Mouse (Mus musculus) hindbrain, embryonic 13.5 days (tissue): ENCODE measurements at regions not wholly inside any gene's neighbourhood (a gene's known extent, or its start where the extent isn't known, plus 50 kb on each side); places are given as distances from the start of the nearest gene placed in this dataset.
A peak's percentile ranks its signal among the peaks of the same experiment; 100 is the strongest.

Experiments
- ATAC-seq: fragments of 200-750 bp; cut with Nextera tagmentation; 2 replicates; pipeline ENCODE4 v1.8.0; 2017; ENCODE audit warnings: moderate TSS enrichment; ENCODE audit not compliant: low FRiP score
- H3K27ac ChIP-seq: fragments of 300-500 bp; sonication (generic); 2 replicates; pipeline ENCODE4 v1.5.1; 2015; ENCODE audit warnings: inconsistent platforms, mild to moderate bottlenecking, moderate library complexity
- H3K27me3 ChIP-seq: fragments of 300-500 bp; sonication (generic); 2 replicates; pipeline ENCODE4 v1.6.1; 2015; ENCODE audit warnings: mild to moderate bottlenecking, inconsistent platforms
- H3K36me3 ChIP-seq: fragments of 300-500 bp; sonication (generic); 2 replicates; pipeline ENCODE4 v1.6.1; 2015; ENCODE audit warnings: mild to moderate bottlenecking, inconsistent platforms
- H3K4me1 ChIP-seq: fragments of 300-500 bp; sonication (generic); replicated peaks from 2 replicates; pipeline ENCODE4 v1.6.1; 2015; ENCODE audit warnings: inconsistent platforms
- H3K4me2 ChIP-seq: fragments of 300-500 bp; sonication (generic); 2 replicates; pipeline ENCODE4 v1.6.1; 2015; ENCODE audit warnings: inconsistent platforms, mild to moderate bottlenecking, moderate library complexity
- H3K4me3 ChIP-seq: fragments of 300-500 bp; sonication (generic); 2 replicates; pipeline ENCODE4 v1.5.1; 2015; ENCODE audit warnings: mild to moderate bottlenecking, inconsistent platforms
- H3K9ac ChIP-seq: fragments of 300-500 bp; sonication (generic); 2 replicates; pipeline ENCODE4 v1.6.1; 2015; ENCODE audit warnings: mild to moderate bottlenecking, inconsistent platforms
- H3K9me3 ChIP-seq: fragments of 300-500 bp; sonication (generic); 2 replicates; pipeline ENCODE4 v1.6.1; 2016; ENCODE audit warnings: inconsistent platforms
- WGBS: fragments of 180-500 bp; shearing (Covaris S2); methylation state at CpG from one replicate; pipeline ENCODE4 v1.1.7; 2015; 5-methylcytosine and 5-hydroxymethylcytosine counted together

DNA sequence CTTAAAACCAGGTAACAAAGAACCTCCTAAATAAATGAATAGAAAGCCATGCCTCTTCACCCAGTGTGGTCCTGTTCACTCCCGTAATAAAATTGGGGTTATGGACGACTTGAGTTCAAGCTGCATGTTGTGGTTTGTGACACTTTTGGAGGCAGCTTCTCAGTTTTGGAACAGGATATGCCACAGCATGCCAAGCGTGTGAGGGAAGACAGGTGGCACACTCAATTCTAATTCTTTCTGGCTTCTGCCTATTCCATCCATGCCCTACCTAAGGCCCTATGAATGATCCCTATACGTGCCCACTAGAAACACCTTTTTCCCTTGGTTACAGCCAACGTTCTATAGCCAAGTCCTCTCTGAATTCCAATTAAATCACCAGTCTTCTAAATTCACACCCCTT lies 184.8 kb upstream of the Snx19 start:
- H3K27me3 ChIP-seq, result no peaks in the 10 kb centered on the region
- no peak for ATAC-seq
- H3K36me3 ChIP-seq, result no peaks in the 10 kb centered on the region
- no peak overlapping the region for H3K9ac ChIP-seq
- H3K27ac ChIP-seq, result no peak overlapping the region
- no peak overlapping the region for H3K4me2 ChIP-seq
- 87% methylated on average over 5 of the region's 5 CpGs for WGBS
- no peaks in the 10 kb centered on the region for H3K9me3 ChIP-seq
- H3K4me1 ChIP-seq, result no peaks in the 10 kb centered on the region
- H3K4me3 ChIP-seq, result no peak overlapping the region

DNA sequence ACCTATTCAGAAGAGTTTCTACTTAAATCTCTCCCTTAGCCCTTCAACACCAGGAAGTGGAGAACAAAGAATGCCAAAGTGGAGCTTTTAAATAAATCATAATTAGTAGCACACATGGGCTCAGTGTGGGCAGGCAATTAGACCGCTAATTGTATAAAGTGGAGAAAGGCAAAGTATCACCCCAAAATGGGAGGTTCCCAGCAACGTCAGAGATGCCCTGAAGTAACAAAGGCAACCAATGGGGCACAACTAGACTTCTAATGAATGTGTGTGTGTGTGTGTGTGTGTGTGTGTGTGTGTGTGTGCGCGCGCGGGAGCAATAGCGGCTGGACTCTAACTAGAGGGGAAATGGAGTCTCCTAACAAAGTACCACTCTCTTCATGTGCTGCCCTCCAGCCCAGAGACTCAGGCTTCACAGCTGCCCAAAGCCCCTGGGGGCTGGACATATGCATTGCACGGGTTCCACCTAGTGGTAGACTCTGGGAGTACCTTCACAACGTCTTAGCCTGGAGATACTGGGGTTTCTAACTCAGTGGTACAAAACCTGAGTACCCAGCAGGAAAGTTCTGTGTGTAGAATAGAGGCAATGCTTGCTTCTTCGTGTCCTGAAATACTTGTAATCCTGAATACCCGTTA lies 162.3 kb upstream of the Snx19 start:
- peak; percentile 87 for ATAC-seq
- H3K4me1 ChIP-seq, result 0 out of 2 replicates have a peak, but pooled peaks cover 3% of the 10 kb centered on the region
- H3K9ac ChIP-seq, result no peak overlapping the region
- H3K4me3 ChIP-seq, result no peak overlapping the region
- H3K9me3 ChIP-seq, result no peaks in the 10 kb centered on the region
- H3K36me3 ChIP-seq, result no peaks in the 10 kb centered on the region
- WGBS, result 29% methylated on average over 11 of the region's 11 CpGs
- H3K4me2 ChIP-seq, result no peak overlapping the region
- no peak overlapping the region for H3K27ac ChIP-seq
- H3K27me3 ChIP-seq, result no peaks in the 10 kb centered on the region

DNA sequence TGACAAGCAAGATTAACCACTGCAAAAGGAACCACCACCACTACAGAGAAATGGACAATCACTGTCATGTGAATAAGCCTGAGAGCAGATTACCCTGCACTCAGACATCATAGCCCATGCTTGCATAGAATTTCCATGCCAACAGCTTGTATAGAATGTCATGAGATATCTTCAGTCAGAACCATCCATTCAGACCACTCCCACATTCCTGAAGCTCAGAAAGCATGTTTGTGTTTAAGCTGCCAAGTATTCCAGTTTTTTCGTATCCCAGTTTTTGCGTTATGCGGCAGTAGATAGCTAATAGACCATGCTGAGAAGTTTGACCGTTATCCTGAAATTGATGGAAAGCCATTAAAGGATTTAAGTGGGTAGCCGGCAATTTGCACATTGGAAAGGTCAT lies 155.8 kb upstream of the Snx19 start:
- no peaks in the 10 kb centered on the region for H3K27me3 ChIP-seq
- no peaks in the 10 kb centered on the region for H3K36me3 ChIP-seq
- no peak overlapping the region for H3K4me2 ChIP-seq
- H3K4me3 ChIP-seq, result no peak overlapping the region
- H3K4me1 ChIP-seq, result no peaks in the 10 kb centered on the region; the same call in 1 of the 2 replicates
- no peak overlapping the region for H3K9ac ChIP-seq
- WGBS, result 70% methylated on average over 5 of the region's 5 CpGs
- no peak overlapping the region for H3K27ac ChIP-seq
- no peaks in the 10 kb centered on the region for H3K9me3 ChIP-seq
- ATAC-seq, result no peak

DNA sequence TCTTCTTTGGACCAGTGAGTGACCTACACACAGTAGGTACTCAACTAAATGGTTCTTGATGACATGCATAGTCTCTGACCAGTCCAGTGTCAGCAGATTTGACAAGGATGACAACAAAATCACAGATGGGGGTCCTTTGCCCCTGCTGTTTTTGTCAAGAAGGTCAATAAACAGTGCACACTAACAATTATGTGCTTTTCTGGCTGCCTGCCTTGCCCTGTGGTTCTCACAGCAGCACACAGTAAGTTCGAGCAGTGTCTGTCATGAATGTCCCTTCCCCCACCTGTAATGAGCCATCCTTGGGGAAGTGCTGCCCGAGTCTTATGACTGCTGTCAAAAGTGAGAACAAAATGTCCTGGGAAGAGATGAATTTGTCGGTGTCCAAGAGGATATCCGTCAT lies 153.1 kb upstream of the Snx19 start:
- WGBS, result 48% methylated on average over 4 of the region's 4 CpGs
- Histone ChIP-seq H3K4me2 (no peak overlapping the region), H3K27ac (no peak overlapping the region), H3K9me3 (no peaks in the 10 kb centered on the region), H3K4me1 (peaks cover 6% of the 10 kb centered on the region), H3K36me3 (no peaks in the 10 kb centered on the region), H3K9ac (no peak overlapping the region), H3K4me3 (no peak overlapping the region), H3K27me3 (no peaks in the 10 kb centered on the region)
- ATAC-seq, result no peak

DNA sequence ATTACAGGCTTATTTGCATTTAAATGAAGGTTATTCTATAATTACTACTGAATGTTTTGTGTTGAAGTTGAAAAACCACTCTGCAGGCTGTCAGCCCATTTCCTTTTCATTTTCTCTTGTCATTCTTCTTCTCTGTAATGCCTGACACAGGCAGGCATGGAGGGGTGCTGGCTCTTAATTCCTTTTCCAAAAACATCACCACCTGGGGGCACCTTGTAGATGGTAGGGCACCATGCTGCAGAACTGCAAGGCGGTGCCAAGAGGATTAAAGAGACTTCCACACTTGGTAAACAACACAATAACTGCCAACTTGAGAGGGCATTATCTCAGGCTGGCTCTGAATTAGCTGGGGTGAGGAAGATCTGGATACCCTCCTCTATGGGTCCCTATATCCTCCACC lies 148.7 kb upstream of the Snx19 start:
- H3K4me3 ChIP-seq, result no peak overlapping the region
- peaks cover 6% of the 10 kb centered on the region for H3K4me1 ChIP-seq
- no peak for ATAC-seq
- no peaks in the 10 kb centered on the region for H3K9me3 ChIP-seq
- peak overlapping the region; percentile 35; the same call in 1 of the 2 replicates for H3K27ac ChIP-seq
- H3K27me3 ChIP-seq, result no peaks in the 10 kb centered on the region
- H3K9ac ChIP-seq, result no peak overlapping the region
- no peaks in the 10 kb centered on the region for H3K36me3 ChIP-seq
- WGBS, result 46% methylated on average over 1 of the region's 1 CpGs
- H3K4me2 ChIP-seq, result no peak overlapping the region

DNA sequence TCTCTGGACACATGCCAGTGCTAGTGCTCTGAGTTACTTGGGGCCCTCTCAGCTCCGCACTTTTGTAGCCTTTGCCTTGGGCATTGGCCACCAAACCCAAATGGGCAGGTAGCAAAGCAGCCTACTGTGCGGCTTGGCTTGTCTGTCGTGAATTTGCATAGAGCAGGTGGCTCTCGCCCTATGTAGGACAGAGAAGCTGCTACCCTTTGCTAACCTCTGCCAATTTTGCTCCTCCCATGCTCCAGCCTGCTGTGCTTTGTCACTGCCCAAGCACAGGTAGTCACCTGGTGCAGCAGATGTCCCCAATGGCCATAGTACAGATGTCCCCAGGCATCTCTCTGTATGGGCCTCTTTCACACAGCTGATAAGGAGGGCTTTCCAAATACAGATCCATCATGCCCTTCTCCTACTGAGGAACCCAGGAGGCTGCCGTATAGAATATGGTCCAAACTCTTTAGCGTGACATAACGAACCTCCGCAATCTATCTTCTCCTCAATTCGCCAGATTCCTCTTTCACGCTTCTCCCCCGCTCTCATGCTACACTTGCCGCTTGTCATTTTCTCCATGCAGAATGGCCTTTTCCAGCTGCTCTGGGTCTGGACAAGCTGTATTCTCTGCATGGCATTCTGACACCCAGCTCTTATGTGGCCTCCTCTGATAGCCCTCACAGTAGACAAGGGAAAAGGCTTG lies 143.7 kb upstream of the Snx19 start:
- ATAC-seq, result 0 out of 2 replicates have a peak, but pooled peaks have one; percentile 19
- Histone ChIP-seq H3K4me3 (no peak overlapping the region), H3K4me2 (no peak overlapping the region), H3K36me3 (no peaks in the 10 kb centered on the region), H3K9me3 (no peaks in the 10 kb centered on the region), H3K4me1 (peaks cover 28% of the 10 kb centered on the region), H3K27ac (no peak overlapping the region), H3K27me3 (no peaks in the 10 kb centered on the region), H3K9ac (no peak overlapping the region)
- WGBS, result 80% methylated on average over 12 of the region's 12 CpGs

DNA sequence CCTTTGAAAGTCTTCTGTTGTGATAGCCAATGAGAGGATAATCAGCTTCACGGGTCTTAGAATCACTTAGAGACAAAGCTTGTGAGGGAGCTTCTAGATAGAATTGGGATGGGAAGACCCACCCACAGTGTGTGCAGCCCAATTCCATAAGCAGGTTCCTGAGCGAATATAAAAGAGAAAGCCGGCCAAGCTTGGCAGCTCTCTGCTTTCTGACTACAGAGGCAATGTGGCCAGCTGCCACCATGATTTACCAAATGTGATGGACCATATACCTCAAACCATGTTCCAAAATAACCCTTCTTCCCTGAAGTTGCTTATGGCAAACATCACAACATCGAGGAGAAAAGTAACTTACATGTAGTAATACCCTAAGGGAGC lies 143.1 kb upstream of the Snx19 start:
- H3K9me3 ChIP-seq, result no peaks in the 10 kb centered on the region
- 61% methylated on average over 4 of the region's 4 CpGs for WGBS
- ATAC-seq, result no peak

DNA sequence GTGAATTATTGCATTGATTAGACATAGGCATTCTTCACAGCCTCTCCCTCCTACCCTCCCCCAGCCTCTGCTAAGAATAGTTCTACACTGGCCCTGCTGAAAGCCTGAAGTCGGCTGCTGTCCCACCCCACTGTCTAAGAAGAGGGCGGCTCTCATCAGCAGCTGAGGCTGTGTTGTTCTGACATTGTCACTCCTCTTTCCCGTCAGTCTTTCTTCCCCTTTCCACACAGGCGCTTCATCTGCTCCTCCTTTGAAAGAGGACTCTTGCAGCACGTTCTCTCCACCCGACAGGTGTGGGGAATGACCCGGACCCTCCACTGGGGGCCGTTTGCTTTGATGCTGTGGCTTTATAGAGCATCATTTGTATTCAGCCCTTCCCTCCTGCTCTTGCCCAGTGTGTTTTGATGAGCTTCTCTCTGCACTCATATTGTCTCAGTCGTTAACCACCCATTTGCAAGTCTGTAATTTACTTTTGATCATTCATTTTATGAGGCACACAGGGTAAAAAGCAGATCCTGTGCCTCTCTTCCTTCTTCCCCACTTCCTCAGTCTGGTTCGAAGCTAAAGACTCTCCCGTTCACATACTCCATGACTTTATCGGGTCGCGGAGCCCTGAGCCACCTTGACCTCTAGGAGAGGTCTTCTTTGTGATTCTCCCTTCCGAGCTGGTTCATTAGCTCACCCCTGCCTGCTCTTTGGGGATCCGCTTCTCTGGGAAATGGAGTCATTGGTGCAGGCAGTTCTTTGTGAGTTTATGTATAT lies 142.2 kb upstream of the Snx19 start:
- H3K9ac ChIP-seq, result 0 out of 2 replicates have a peak overlapping the region, but pooled peaks have one; percentile 1
- H3K27me3 ChIP-seq, result no peaks in the 10 kb centered on the region
- WGBS, result 9% methylated on average over 16 of the region's 16 CpGs
- H3K4me1 ChIP-seq, result peaks cover 23% of the 10 kb centered on the region
- peak; percentile 83 for ATAC-seq
- no peaks in the 10 kb centered on the region for H3K36me3 ChIP-seq
- peak overlapping the region; percentile 32 for H3K4me2 ChIP-seq
- H3K27ac ChIP-seq, result peak overlapping the region; percentile 56
- H3K4me3 ChIP-seq, result no peak overlapping the region
- H3K9me3 ChIP-seq, result no peaks in the 10 kb centered on the region

More for the DNA sequence above, 143.1 kb upstream of the Snx19 start:
- H3K27ac ChIP-seq, result no peak overlapping the region
- peaks cover 23% of the 10 kb centered on the region for H3K4me1 ChIP-seq
- H3K4me2 ChIP-seq, result no peak overlapping the region
- H3K4me3 ChIP-seq, result no peak overlapping the region
- H3K9ac ChIP-seq, result no peak overlapping the region
- H3K36me3 ChIP-seq, result no peaks in the 10 kb centered on the region
- H3K27me3 ChIP-seq, result no peaks in the 10 kb centered on the region

DNA sequence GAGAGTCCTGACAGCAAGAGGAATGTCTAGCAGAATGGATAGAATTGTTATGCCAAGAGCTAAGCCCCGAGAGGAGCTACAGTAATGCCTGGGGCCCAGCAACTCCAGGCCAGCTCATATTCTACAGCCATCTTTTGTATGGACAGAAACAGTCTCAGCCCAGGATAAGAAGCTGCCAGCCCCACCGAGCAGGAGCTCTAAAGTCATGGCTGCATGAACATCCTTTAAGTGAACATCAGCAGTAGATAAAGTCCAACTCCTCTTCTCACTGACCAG lies 141.6 kb upstream of the Snx19 start:
- WGBS, result 32% methylated on average over 2 of the region's 2 CpGs
- Histone ChIP-seq H3K9me3 (no peaks in the 10 kb centered on the region), H3K27me3 (no peaks in the 10 kb centered on the region), H3K4me3 (no peak overlapping the region), H3K4me1 (peaks cover 23% of the 10 kb centered on the region), H3K4me2 (no peak overlapping the region), H3K36me3 (no peaks in the 10 kb centered on the region), H3K9ac (no peak overlapping the region), H3K27ac (0 out of 2 replicates have a peak overlapping the region, but pooled peaks have one; percentile 56)
- 0 out of 2 replicates have a peak, but pooled peaks have one; percentile 18 for ATAC-seq

DNA sequence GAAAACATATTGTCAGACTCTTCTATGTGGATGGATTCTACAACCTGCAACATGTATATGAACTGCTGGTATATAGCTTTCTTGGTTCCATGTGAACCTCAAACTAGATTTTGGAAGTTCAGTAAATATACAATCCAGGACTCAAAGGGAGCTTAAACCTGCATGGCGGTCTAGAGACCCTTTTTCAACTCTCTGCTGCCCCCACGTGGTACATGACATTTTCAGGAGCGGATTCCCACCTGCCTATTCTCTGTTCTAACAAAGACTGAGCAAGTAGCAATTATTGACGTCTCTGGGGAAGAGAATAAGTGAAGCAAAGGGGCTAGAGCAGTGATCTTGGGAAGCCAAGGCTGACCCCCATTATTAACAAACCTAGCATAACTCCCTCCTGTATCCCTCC lies 127.1 kb upstream of the Snx19 start:
- Histone ChIP-seq H3K9ac (no peak overlapping the region), H3K27ac (0 out of 2 replicates have a peak overlapping the region, but pooled peaks have one; percentile 52), H3K4me3 (no peak overlapping the region), H3K4me1 (no peaks in the 10 kb centered on the region), H3K27me3 (no peaks in the 10 kb centered on the region), H3K4me2 (no peak overlapping the region), H3K9me3 (peaks cover 4% of the 10 kb centered on the region; the same call in 1 of the 2 replicates), H3K36me3 (no peaks in the 10 kb centered on the region)
- no peak for ATAC-seq
- 17% methylated on average over 4 of the region's 4 CpGs for WGBS

DNA sequence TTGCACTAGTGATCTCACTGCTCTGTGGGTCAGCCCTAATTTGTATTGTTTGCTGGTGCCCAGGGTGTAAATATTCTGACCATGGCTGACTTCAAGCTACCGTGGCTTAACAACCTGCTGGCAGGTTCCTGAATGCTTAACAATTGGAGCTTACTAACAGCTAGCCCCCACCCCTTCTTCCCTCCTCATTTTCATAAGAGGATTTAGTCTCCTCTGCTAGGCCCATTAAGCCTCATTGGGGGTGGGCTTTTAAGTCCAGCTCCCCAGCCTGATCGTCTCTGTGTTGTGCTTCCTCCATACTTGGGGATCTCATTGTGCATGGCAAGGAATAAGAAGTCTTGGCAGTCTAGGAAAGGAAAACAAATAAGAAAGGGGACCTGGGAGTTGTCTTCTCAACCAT lies 118.6 kb upstream of the Snx19 start:
- H3K27me3 ChIP-seq, result no peaks in the 10 kb centered on the region
- H3K27ac ChIP-seq, result no peak overlapping the region
- ATAC-seq, result no peak
- WGBS, result 23% methylated on average over 2 of the region's 2 CpGs
- H3K4me1 ChIP-seq, result no peaks in the 10 kb centered on the region
- no peaks in the 10 kb centered on the region for H3K36me3 ChIP-seq
- no peak overlapping the region for H3K4me3 ChIP-seq
- no peak overlapping the region for H3K4me2 ChIP-seq
- H3K9ac ChIP-seq, result no peak overlapping the region
- no peaks in the 10 kb centered on the region for H3K9me3 ChIP-seq

DNA sequence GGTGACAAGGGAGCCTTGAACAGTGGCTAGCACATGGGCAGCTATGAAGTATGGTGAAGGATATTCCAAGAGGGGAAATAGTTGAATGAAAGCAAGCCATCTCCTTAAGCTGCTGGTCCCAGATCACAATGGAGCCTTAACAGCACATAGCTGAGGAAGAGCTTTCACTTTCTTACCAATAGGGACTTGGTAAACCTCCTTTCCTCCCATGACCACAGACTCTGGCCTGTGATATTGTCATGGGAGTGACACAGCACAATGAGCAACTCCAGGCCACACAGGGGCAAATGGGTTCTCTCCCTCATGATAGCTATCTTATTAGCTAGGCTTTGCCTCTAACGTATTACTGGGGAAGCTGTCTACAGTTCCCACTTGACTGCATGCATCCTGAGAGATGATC lies 113.5 kb upstream of the Snx19 start:
- Histone ChIP-seq H3K4me2 (no peak overlapping the region), H3K4me3 (no peak overlapping the region), H3K9ac (no peak overlapping the region)

More for the DNA sequence above, 113.5 kb upstream of the Snx19 start:
- Histone ChIP-seq H3K27ac (no peak overlapping the region), H3K27me3 (no peaks in the 10 kb centered on the region), H3K9me3 (no peaks in the 10 kb centered on the region), H3K36me3 (no peaks in the 10 kb centered on the region), H3K4me1 (peaks cover 13% of the 10 kb centered on the region)
- ATAC-seq, result no peak
- 88% methylated on average over 1 of the region's 1 CpGs for WGBS
